Mouse (Mus musculus): ENCODE measurements around the gene Slc36a2. TPM values are rescaled to one million over a fixed set of nuclear protein-coding genes. Genes with fewer than 3 reads are reported as not detected.

The Slc36a2 gene
- total RNA-seq, 2 experiments from 2014 or later = not detected

Other genes with a start within 250 kb of the Slc36a2 start
- 6.3 and 7.9 TPM in 2 replicates for gene Tnip1, start 222.2 kb downstream of the Slc36a2 start, total RNA-seq (2015; ENCODE audit: low replicate concordance)
- gene Tnip1, start 222.2 kb downstream of the Slc36a2 start, total RNA-seq (2017; ENCODE audit: low replicate concordance) = 3.3 and 8.7 TPM in 2 replicates
- 12.3 and 15.1 TPM in 2 replicates for gene Anxa6, start 151.6 kb downstream of the Slc36a2 start, total RNA-seq (2015; ENCODE audit: low replicate concordance)
- gene Anxa6, start 151.6 kb downstream of the Slc36a2 start, total RNA-seq (2017; ENCODE audit: low replicate concordance) = 14.6 and 16.3 TPM in 2 replicates
- gene Ccdc69, start 106.9 kb downstream of the Slc36a2 start, total RNA-seq (2015; ENCODE audit: low replicate concordance) = 7.1 and 7.2 TPM in 2 replicates
- gene Ccdc69, start 106.9 kb downstream of the Slc36a2 start, total RNA-seq (2017; ENCODE audit: low replicate concordance) = 1.5 and 2.1 TPM in 2 replicates
- 26.4 and 26.7 TPM in 2 replicates for gene Gm2a, start 87.0 kb downstream of the Slc36a2 start, total RNA-seq (2015; ENCODE audit: low replicate concordance)
- 10.9 and 13.8 TPM in 2 replicates for gene Gm2a, start 87.0 kb downstream of the Slc36a2 start, total RNA-seq (2017; ENCODE audit: low replicate concordance)
- gene Slc36a3, start 33.4 kb downstream of the Slc36a2 start, total RNA-seq (2015; ENCODE audit: low replicate concordance) = not detected in 2 replicates
- not detected in 2 replicates for gene Slc36a3, start 33.4 kb downstream of the Slc36a2 start, total RNA-seq (2017; ENCODE audit: low replicate concordance)
- gene Slc36a1, start 19.3 kb upstream of the Slc36a2 start, total RNA-seq (2015; ENCODE audit: low replicate concordance) = 2.5 and 5.8 TPM in 2 replicates
- gene Slc36a1, start 19.3 kb upstream of the Slc36a2 start, total RNA-seq (2017; ENCODE audit: low replicate concordance) = 1.5 and 1.8 TPM in 2 replicates
- not detected in 2 replicates for gene Fat2, start 151.5 kb upstream of the Slc36a2 start, total RNA-seq (2015; ENCODE audit: low replicate concordance)
- gene Fat2, start 151.5 kb upstream of the Slc36a2 start, total RNA-seq (2017; ENCODE audit: low replicate concordance) = not detected in 2 replicates
- gene Sparc, start 238.1 kb upstream of the Slc36a2 start, total RNA-seq (2015; ENCODE audit: low replicate concordance) = 1.8 and 3.8 TPM in 2 replicates
- gene Sparc, start 238.1 kb upstream of the Slc36a2 start, total RNA-seq (2017; ENCODE audit: low replicate concordance) = 1.9 and 9.3 TPM in 2 replicates